ENCODE assay signal across 8 mouse cellular contexts in the genomic region with DNA sequence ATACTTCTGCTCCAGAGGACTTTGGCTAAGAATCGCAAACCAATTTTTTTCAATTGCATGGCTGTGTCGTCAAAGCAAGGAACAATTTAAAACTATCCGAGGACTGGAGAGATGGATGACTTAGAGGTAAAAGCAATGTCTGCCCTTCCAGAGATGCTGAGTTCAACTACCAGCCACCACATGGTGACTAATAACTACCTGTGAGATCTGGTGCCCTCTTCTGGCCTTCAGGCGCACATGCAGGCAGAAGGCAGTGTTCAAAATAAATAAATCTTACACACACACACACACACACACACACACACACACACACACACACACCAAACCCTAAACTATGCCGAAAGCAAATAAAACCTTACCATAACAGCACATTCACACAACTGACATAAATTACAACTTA.
DNase-seq lines count a peak whose midpoint lies in the region; TF ChIP-seq lines count a peak whose summit lies in the region.

No protein-coding gene starts in this region.

- no peak overlapping the region for H3K27ac ChIP-seq in MEL (ENCODE audit: control insufficient read depth, low read depth, low read length)

- no peaks in the 10 kb centered on the region for H3K9me3 ChIP-seq in MEL (replicated peaks; ENCODE audit: insufficient read depth, low read length)

- H3K4me1 ChIP-seq in MEL (ENCODE audit: control insufficient read depth in 1 of 2, insufficient read depth in 2 of 2, low read length in 2 of 2) = no peaks in the 10 kb centered on the region

- no peaks in the 10 kb centered on the region for H3K79me2 ChIP-seq in MEL (ENCODE audit: control insufficient read depth, insufficient read depth, low read length, poor library complexity)

- no peaks in the 10 kb centered on the region for H3K27me3 ChIP-seq in MEL (ENCODE audit: control insufficient read depth in 1 of 2, insufficient read depth in 2 of 2, low read length in 2 of 2)

- TF ChIP-seq RAD21 in MEL (IDR thresholded peaks at IDR 0.05; ENCODE audit: low read depth, low read length) = peak; percentile 10

- intact Hi-C loops in gastrocnemius, postnatal 14 days (cut with DNase I; ENCODE audit: low total_unique reads) = no loop called here
- intact Hi-C loops in heart, postnatal 36 days (cut with DNase I) = no loop called here

- TF ChIP-seq EP300 in MEL (IDR thresholded peaks at IDR 0.05; ENCODE audit: low read depth in 1 of 2, low read length in 2 of 2) = no peak

- H3K4me3 ChIP-seq in MEL (ENCODE audit: control insufficient read depth in 1 of 2, insufficient read depth in 1 of 2, low read depth in 2 of 2, low read length in 2 of 2) = no peak overlapping the region

- DNase-seq in gastrocnemius, postnatal 10 days = peak; percentile 4
- no peak for DNase-seq in gastrocnemius, postnatal 14 days
- DNase-seq in 3T3-L1 (ENCODE audit: low read depth, low spot score) (peak; percentile 55), MEL (ENCODE audit: low read depth, low spot score) (peak; percentile 53)
- DNase-seq in heart, postnatal 36 days = peak; percentile 6 to 7
- DNase-seq in retina, embryonic 14.5 days (ENCODE audit: low spot score) = peak; percentile 5
- DNase-seq in layer of hippocampus, adult 8-10 months (ENCODE audit: low spot score in 2 of 2) = no peak
- DNase-seq in ovary, postnatal 14 days (ENCODE audit: low spot score) = no peak

- TF ChIP-seq CTCF in MEL (IDR thresholded peaks at IDR 0.05 in 2 of 3, conservative IDR thresholded peaks at IDR 0.05 in 1 of 3; ENCODE audit: control insufficient read depth in 1 of 3, insufficient read depth in 1 of 3, low read depth in 2 of 3, low read length in 3 of 3, poor library complexity in 1 of 3, severe bottlenecking in 1 of 3) = peak; percentile 34 to 52 (median 49); a peak in 5 of 6 replicates

- no peak for TF ChIP-seq POLR2A in MEL (IDR thresholded peaks at IDR 0.05; ENCODE audit: control insufficient read depth in 1 of 2, insufficient read depth in 1 of 2, low read depth in 1 of 2, low read length in 2 of 2, poor library complexity in 1 of 2)

- peaks cover 0 to 10% of the 10 kb centered on the region in 2 experiments; a peak in 2 of 4 replicates for H3K36me3 ChIP-seq in MEL (ENCODE audit: control insufficient read depth in 1 of 2, insufficient read depth in 2 of 2, low read length in 2 of 2)

- H3K9ac ChIP-seq in MEL (ENCODE audit: control insufficient read depth, low read depth, low read length, poor library complexity, severe bottlenecking) = no peak overlapping the region

TF ChIP-seq in MEL, 35 proteins besides CTCF, POLR2A, EP300 and RAD21:
- TF ChIP-seq MYB (IDR thresholded peaks at IDR 0.05; ENCODE audit: low read depth, low read length) = no peak
- TF ChIP-seq SMC3 (IDR thresholded peaks at IDR 0.05; ENCODE audit: low read depth, low read length) = 0 out of 2 replicates have a peak, but pooled peaks have one; percentile 36
- peak; percentile 61; the same call in 1 of the 2 replicates for TF ChIP-seq MYC (IDR thresholded peaks at IDR 0.05; ENCODE audit: low read depth, low read length)

Comparison
In these comparisons a context has a peak if more than half of its experiments do, and no peak if none do; other contexts are left out.
1. DNase-seq: peak in gastrocnemius, postnatal 10 days (single experiment), 3T3-L1 (single experiment), MEL (single experiment), heart, postnatal 36 days (2 of 2) and retina, embryonic 14.5 days (single experiment); none in gastrocnemius, postnatal 14 days (single experiment), layer of hippocampus, adult 8-10 months (0 of 2) and ovary, postnatal 14 days (single experiment).